Mouse (Mus musculus) neural tube, embryonic 13.5 days (tissue): Measurements from ENCODE around the gene Gm20388. TPM values are rescaled to one million over a fixed set of nuclear protein-coding genes. Genes with fewer than 3 reads are reported as not detected.

ENCODE experiments used
- ATAC-seq: fragments of 200-750 bp; cut with Nextera tagmentation; 2 replicates; pipeline ENCODE4 v1.8.0; 2017; ENCODE audit warnings: low read depth, mild to moderate bottlenecking, moderate TSS enrichment, moderate library complexity
- H3K27ac ChIP-seq: fragments of 300-500 bp; sonication (generic); replicated peaks from 2 replicates; pipeline ENCODE4 v1.5.1; 2015; ENCODE audit warnings: moderate library complexity, mild to moderate bottlenecking, inconsistent platforms
- H3K27me3 ChIP-seq: fragments of 300-500 bp; sonication (generic); 2 replicates; pipeline ENCODE4 v1.6.1; 2015; ENCODE audit warnings: mild to moderate bottlenecking, inconsistent platforms
- H3K36me3 ChIP-seq: fragments of 300-500 bp; sonication (generic); 2 replicates; pipeline ENCODE4 v1.6.1; 2015; ENCODE audit warnings: mild to moderate bottlenecking, inconsistent platforms
- H3K4me1 ChIP-seq: fragments of 300-500 bp; sonication (generic); replicated peaks from 2 replicates; pipeline ENCODE4 v1.6.1; 2015; ENCODE audit warnings: inconsistent platforms
- H3K4me2 ChIP-seq: fragments of 300-500 bp; sonication (generic); 2 replicates; pipeline ENCODE4 v1.6.1; 2015; ENCODE audit warnings: inconsistent platforms, mild to moderate bottlenecking, moderate library complexity
- H3K4me3 ChIP-seq: fragments of 300-500 bp; sonication (generic); 2 replicates; pipeline ENCODE4 v1.5.1; 2015; ENCODE audit warnings: mild to moderate bottlenecking, inconsistent platforms
- H3K9ac ChIP-seq: fragments of 300-500 bp; sonication (generic); 2 replicates; pipeline ENCODE4 v1.6.1; 2015; ENCODE audit warnings: moderate library complexity, mild to moderate bottlenecking, inconsistent platforms
- H3K9me3 ChIP-seq: fragments of 300-500 bp; sonication (generic); 2 replicates; pipeline ENCODE4 v1.6.1; 2016; ENCODE audit warnings: inconsistent platforms
- WGBS: fragments of 180-500 bp; shearing (Covaris S2); methylation state at CpG from one replicate; pipeline ENCODE4 v1.1.7; 2015; 5-methylcytosine and 5-hydroxymethylcytosine counted together
- polyA plus RNA-seq: library from polyadenylated mRNA; unstranded; fragments of >200 nt; fragmentation: Nextera tagmentation; extraction: Ambion mirVana; gene quantifications from 2 replicates; pipeline ENCODE4 v1.2.1, GENCODE M21; 2015

Gene Gm20388
- polyA plus RNA-seq, 1 experiment from 2014 or later: 0.27 TPM

DNA sequence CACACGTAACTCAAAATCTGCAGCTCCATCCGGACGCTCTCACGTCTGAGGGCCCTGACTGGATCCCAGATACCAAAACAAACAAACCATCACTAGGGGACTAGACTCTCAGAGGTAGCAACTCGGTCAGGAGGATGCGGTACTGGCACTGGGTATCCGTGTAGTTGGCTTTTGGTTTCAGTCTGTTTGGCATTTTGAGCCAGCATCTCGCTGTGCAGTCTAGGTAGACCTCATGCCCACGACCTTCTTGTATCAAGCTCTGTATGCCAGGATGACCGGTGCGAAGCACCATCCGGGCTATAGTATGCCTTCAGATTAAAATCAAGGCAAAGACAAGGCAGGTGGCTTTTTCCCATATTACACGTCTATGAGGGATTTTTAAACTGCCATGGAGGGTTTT, 3916.9 kb downstream of the Gm20388 start:
- ATAC-seq: no peak
- H3K4me3 ChIP-seq: no peak overlapping the region
- no peaks in the 10 kb centered on the region for H3K27me3 ChIP-seq
- H3K4me1 ChIP-seq: no peaks in the 10 kb centered on the region
- no peak overlapping the region for H3K27ac ChIP-seq
- no peak overlapping the region for H3K4me2 ChIP-seq
- peaks cover 86% of the 10 kb centered on the region for H3K36me3 ChIP-seq
- H3K9ac ChIP-seq: no peak overlapping the region
- H3K9me3 ChIP-seq: no peaks in the 10 kb centered on the region
- 93% methylated on average over 13 of the region's 13 CpGs for WGBS

DNA sequence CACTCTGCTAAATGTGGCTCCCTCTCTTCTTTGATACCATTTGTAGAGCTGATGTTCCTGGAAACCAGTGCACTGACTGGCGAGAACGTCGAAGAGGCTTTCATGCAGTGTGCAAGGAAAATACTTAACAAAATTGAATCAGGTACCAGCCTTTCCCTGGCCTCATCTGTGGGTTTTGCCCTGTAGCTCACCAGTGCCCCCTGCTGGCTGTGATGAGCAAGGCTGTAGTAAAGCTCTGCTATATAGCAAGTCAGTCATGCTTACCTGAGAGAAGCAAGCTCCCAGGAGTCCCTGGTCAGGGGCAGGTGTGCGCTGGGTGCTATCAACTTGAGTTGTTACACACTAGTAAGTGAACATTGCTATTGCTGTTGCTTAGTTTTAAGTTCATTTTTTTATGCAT, 3922.1 kb downstream of the Gm20388 start:
- Histone ChIP-seq H3K4me2 (no peak overlapping the region), H3K36me3 (peaks cover 97% of the 10 kb centered on the region), H3K4me3 (no peak overlapping the region), H3K9me3 (no peaks in the 10 kb centered on the region), H3K9ac (no peak overlapping the region), H3K27ac (no peak overlapping the region), H3K27me3 (no peaks in the 10 kb centered on the region), H3K4me1 (no peaks in the 10 kb centered on the region)
- no peak for ATAC-seq
- 95% methylated on average over 4 of the region's 4 CpGs for WGBS

DNA sequence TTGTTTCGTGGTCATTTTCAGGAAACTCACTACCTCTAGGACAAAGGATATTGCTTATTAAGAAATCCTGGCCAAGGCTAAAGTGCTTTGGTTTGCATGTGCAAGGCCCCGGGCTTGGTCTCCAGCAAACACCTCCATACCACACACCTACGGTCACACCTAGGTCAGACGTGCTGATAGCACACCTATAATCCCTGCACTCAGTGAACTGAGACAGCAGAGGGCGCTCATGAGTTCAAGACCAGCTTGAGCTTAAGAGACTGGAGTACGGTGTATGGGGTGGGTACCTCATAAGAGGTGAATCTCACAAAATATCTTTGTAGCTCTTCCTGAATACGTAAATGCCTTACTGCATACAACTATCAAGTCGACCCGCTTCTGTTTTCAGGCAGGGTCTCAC, 3924.8 kb downstream of the Gm20388 start:
- no peak overlapping the region for H3K4me3 ChIP-seq
- no peak overlapping the region for H3K4me2 ChIP-seq
- no peak overlapping the region for H3K9ac ChIP-seq
- ATAC-seq: no peak; the same call in 1 of the 2 replicates
- WGBS: 57% methylated on average over 9 of the region's 9 CpGs
- no peaks in the 10 kb centered on the region for H3K9me3 ChIP-seq
- peaks cover 72% of the 10 kb centered on the region for H3K36me3 ChIP-seq
- no peaks in the 10 kb centered on the region for H3K4me1 ChIP-seq
- H3K27me3 ChIP-seq: no peaks in the 10 kb centered on the region
- H3K27ac ChIP-seq: no peak overlapping the region

DNA sequence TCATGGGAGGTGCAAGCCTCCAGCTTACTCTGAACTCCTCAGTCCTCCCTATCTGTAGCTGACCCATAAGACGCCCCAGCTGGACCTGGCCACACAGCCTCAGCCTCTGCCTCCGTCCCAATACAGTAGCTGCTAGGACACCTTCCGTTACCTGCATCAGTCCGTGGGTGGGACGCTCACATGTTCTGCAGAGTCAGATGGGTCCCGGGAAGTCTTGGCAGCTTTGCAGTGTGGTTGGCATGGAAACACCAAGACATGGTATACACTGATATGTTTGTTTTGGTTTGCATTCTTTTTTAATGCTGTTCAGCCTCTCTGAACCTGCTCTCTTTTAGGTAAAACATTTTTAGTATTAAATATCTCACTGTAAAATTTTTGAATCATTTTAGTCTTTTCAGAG, 3925.7 kb downstream of the Gm20388 start:
- no peak overlapping the region for H3K4me3 ChIP-seq
- no peaks in the 10 kb centered on the region for H3K4me1 ChIP-seq
- no peak for ATAC-seq
- no peaks in the 10 kb centered on the region for H3K9me3 ChIP-seq
- H3K4me2 ChIP-seq: no peak overlapping the region
- H3K27ac ChIP-seq: no peak overlapping the region
- 91% methylated on average over 6 of the region's 6 CpGs for WGBS
- no peaks in the 10 kb centered on the region for H3K27me3 ChIP-seq
- no peak overlapping the region for H3K9ac ChIP-seq
- H3K36me3 ChIP-seq: peaks cover 65% of the 10 kb centered on the region

DNA sequence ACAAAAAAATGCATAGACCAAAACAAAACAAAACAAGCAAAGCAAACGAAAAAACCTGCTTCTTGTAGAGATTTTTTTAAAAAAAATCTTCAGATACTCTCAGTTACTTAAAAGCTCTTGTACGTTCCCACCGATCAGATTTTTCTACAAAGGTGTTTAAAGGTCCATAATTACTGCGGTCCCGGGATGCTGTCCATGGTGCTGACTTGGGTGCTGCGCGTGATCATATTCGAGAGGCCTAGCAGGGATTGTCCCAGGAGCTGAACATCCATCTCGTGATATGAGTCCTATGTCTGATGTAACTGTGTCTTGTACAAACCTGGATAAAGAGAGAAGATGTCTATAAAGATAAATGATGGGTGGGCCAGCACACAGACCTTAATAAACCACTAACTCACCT, 3927.9 kb downstream of the Gm20388 start:
- H3K4me1 ChIP-seq: no peaks in the 10 kb centered on the region
- no peak overlapping the region for H3K27ac ChIP-seq
- WGBS: 74% methylated on average over 9 of the region's 9 CpGs
- no peaks in the 10 kb centered on the region for H3K27me3 ChIP-seq
- H3K9ac ChIP-seq: no peak overlapping the region
- peaks cover 49% of the 10 kb centered on the region for H3K36me3 ChIP-seq
- no peaks in the 10 kb centered on the region for H3K9me3 ChIP-seq
- no peak for ATAC-seq
- no peak overlapping the region for H3K4me2 ChIP-seq
- no peak overlapping the region for H3K4me3 ChIP-seq

DNA sequence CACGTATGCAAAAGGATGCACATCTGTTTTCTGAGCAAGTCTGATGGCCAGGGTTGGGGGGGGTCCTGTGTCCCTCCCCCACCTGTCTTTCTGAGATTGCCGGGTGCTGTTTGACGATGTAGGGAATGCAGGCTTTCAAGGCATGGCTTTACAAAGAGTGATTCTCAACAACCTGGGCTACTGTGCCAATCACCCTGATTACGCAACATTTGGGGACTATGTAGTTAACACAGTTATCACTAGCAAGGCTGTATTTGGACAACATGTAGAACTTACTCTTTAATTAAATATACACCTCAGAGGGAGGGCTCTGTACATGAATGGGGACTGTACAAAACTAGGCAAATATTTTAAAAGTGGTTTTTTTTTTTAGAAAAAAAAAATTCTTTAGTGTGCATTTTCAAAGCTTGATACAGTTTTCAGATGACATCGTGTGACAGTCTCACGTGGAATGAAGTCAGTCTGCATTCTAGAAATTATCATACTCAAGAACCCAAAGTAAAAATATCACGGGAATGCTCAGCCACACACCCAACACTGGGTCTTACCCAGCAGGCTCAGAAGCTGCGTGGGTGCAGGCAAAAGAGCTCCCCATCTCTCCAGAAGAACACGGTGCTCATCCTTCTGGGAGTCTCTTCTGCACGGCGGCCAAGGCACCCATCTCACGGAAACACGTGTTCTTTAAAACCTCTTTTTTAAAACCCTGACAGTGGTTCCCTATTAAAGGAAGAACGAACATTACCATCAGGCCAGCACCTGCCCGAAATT, 3930.1 kb downstream of the Gm20388 start:
- no peak overlapping the region for H3K4me3 ChIP-seq
- 91% methylated on average over 15 of the region's 15 CpGs for WGBS
- peaks cover 27% of the 10 kb centered on the region for H3K36me3 ChIP-seq
- no peak for ATAC-seq
- no peaks in the 10 kb centered on the region for H3K9me3 ChIP-seq
- no peak overlapping the region for H3K4me2 ChIP-seq
- no peak overlapping the region for H3K9ac ChIP-seq
- no peaks in the 10 kb centered on the region for H3K4me1 ChIP-seq
- H3K27me3 ChIP-seq: no peaks in the 10 kb centered on the region
- no peak overlapping the region for H3K27ac ChIP-seq

DNA sequence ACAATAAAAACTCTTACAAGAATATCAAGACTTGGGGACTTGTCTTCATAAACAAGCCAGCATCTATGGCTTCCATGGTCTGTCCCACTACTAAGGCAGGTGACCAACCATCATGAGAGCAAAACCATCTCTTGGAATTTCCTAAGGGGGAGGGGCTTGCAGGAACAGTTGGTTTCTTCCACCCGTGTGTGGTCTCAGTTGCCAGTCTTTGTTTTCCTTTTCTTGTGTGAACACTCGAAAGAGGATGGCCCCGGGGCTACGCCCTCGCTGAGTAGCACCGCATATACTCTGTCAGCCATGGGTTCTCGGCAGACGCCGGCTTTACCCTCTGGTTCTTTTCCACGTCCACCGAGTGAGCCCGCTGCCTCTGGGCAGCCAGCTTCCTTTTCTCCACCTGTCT, 3931.4 kb downstream of the Gm20388 start:
- Histone ChIP-seq H3K9me3 (no peaks in the 10 kb centered on the region), H3K36me3 (peaks cover 15% of the 10 kb centered on the region), H3K4me2 (no peak overlapping the region), H3K9ac (no peak overlapping the region), H3K4me3 (no peak overlapping the region), H3K27me3 (no peaks in the 10 kb centered on the region), H3K27ac (no peak overlapping the region), H3K4me1 (no peaks in the 10 kb centered on the region)
- 90% methylated on average over 12 of the region's 12 CpGs for WGBS
- ATAC-seq: no peak

DNA sequence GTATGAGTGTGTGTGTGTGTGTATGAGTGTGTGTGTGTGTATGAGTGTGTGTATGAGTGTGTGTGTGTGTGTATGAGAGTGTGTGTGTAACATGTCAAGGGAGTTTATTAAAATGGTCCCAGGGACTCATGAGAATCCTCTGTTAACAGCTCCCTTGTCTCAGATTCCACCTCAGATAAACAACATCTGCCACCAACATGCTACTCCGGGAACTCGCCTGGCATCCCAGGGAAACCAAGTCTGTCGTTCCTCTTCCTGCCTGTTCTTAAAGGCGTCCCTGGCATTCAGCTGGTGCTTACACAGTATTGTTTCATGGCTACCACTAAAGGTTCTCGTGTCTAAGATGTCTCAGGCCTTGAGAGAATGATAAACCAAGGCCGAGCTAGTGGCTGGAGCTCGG, 3933.7 kb downstream of the Gm20388 start:
- Histone ChIP-seq H3K27me3 (no peaks in the 10 kb centered on the region), H3K4me3 (no peak overlapping the region), H3K36me3 (0 out of 2 replicates have a peak, but pooled peaks cover 6% of the 10 kb centered on the region), H3K27ac (no peak overlapping the region), H3K9ac (no peak overlapping the region), H3K4me1 (no peaks in the 10 kb centered on the region), H3K9me3 (no peaks in the 10 kb centered on the region), H3K4me2 (no peak overlapping the region)
- WGBS: 74% methylated on average over 7 of the region's 7 CpGs
- no peak for ATAC-seq

DNA sequence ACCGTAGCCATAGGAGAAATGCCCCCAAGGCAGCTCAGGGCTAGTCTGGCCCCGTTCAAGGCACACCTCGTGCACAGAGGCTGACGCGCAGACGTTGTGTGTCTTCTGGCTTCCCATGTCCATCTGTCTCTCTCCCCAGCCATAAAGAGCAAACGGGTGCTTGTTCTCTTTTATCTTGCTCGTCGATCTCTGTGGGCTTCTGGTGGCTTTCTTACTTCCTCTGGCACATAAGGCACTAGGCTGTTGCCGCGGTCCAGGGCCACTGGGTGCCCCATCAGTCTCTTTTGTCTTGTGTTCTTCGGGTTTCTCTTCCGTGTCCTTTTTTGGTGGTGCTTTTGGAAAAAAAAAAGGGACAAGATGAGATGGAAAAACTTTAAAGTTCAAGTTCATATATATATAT, 3934.5 kb downstream of the Gm20388 start:
- Histone ChIP-seq H3K4me2 (no peak overlapping the region), H3K4me1 (no peaks in the 10 kb centered on the region), H3K36me3 (0 out of 2 replicates have a peak, but pooled peaks cover 6% of the 10 kb centered on the region), H3K27ac (no peak overlapping the region), H3K4me3 (no peak overlapping the region), H3K9me3 (no peaks in the 10 kb centered on the region), H3K9ac (no peak overlapping the region), H3K27me3 (no peaks in the 10 kb centered on the region)
- 88% methylated on average over 13 of the region's 13 CpGs for WGBS
- no peak for ATAC-seq

DNA sequence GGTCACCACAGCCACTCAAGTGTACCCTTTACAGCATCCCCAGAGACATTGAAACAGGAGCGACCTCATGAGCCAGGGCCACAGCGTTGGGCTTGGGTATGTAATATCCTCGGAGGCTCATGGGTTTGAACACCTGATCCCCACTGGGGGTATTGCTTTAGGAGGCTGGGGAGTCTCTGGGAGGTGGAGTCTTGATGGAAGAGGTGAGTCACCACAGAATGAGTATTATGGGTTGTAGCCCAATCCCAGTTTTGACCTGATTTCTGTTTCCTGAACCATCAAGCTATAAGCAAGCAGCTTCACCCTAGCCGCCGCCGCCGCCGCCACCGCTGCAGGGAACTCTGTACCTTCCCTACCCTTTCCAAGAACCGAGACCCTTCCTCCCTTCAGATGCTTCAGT, 3935.3 kb downstream of the Gm20388 start:
- Histone ChIP-seq H3K4me3 (no peak overlapping the region), H3K27ac (no peak overlapping the region), H3K4me2 (no peak overlapping the region), H3K9ac (no peak overlapping the region), H3K9me3 (no peaks in the 10 kb centered on the region), H3K4me1 (no peaks in the 10 kb centered on the region), H3K36me3 (0 out of 2 replicates have a peak, but pooled peaks cover 6% of the 10 kb centered on the region), H3K27me3 (no peaks in the 10 kb centered on the region)
- 86% methylated on average over 10 of the region's 10 CpGs for WGBS
- no peak for ATAC-seq

DNA sequence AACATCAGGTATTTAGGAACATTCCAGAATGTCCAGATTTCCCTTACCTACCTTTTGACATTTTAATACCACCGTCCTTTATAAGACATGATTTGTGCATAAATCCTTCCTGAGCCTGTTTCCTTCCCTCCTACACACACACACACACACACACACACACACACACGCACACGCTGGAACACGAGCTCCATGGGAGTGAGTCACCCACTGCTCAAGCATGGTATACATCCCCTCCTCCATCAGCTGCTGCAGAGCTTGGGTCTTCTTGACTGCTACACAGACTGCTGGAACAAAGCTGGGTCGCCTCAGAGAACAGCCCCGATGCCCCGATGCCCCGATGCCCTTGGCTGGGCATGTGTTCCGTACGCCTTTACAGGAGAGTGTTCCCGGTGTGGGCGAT, 3935.9 kb downstream of the Gm20388 start:
- no peak for ATAC-seq
- H3K4me2 ChIP-seq: no peak overlapping the region
- no peaks in the 10 kb centered on the region for H3K27me3 ChIP-seq
- H3K9me3 ChIP-seq: no peaks in the 10 kb centered on the region
- H3K9ac ChIP-seq: no peak overlapping the region
- H3K4me3 ChIP-seq: no peak overlapping the region
- H3K36me3 ChIP-seq: 0 out of 2 replicates have a peak, but pooled peaks cover 3% of the 10 kb centered on the region
- no peaks in the 10 kb centered on the region for H3K4me1 ChIP-seq
- WGBS: 89% methylated on average over 12 of the region's 12 CpGs
- no peak overlapping the region for H3K27ac ChIP-seq

DNA sequence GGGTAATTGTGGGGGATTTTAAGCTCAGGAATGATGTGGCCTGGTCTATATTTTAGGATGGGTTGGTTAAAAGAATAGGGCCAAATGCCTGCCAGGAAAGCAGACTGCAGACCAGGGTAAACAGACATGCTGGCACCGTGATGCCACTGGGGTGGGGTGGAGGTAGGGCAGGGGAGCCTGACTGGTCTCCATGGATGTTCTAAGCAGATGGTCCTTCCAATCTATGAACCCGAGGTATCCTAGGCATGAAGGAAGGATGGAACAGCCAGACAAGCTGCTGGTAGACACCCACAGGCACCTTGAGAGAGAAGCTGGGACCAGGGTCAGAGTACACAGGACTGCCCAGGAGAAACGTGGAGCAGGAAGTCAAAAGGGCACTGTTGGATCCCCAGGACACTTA, 3936.9 kb downstream of the Gm20388 start:
- H3K27ac ChIP-seq: no peak overlapping the region
- H3K36me3 ChIP-seq: no peaks in the 10 kb centered on the region
- no peak overlapping the region for H3K4me3 ChIP-seq
- H3K4me1 ChIP-seq: no peaks in the 10 kb centered on the region
- no peak overlapping the region for H3K4me2 ChIP-seq
- H3K9me3 ChIP-seq: no peaks in the 10 kb centered on the region
- ATAC-seq: no peak
- H3K27me3 ChIP-seq: no peaks in the 10 kb centered on the region
- 66% methylated on average over 3 of the region's 3 CpGs for WGBS
- no peak overlapping the region for H3K9ac ChIP-seq

DNA sequence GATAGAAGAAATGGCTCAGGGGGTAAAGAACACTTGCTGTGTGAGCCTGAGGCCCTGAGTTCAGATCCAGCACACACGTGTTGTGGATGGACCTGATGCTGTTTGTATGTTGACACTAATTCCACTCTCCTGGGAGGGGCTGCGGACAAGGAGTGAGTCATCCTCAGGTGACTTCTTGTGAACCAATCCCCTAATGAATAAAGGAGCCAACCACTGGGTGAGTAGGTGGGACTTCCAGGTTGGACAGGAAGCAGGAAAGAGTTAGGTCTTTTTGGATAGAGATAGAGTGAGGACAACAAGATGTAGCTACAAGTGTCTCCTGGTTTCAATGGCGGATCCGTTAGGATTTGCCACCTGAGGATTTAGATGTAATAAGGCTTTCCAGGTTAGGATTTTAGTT, 3938.7 kb downstream of the Gm20388 start:
- no peaks in the 10 kb centered on the region for H3K9me3 ChIP-seq
- no peak overlapping the region for H3K27ac ChIP-seq
- no peaks in the 10 kb centered on the region for H3K4me1 ChIP-seq
- H3K4me3 ChIP-seq: no peak overlapping the region
- H3K9ac ChIP-seq: no peak overlapping the region
- H3K36me3 ChIP-seq: no peaks in the 10 kb centered on the region
- ATAC-seq: no peak
- WGBS: 88% methylated on average over 4 of the region's 4 CpGs
- H3K27me3 ChIP-seq: no peaks in the 10 kb centered on the region
- no peak overlapping the region for H3K4me2 ChIP-seq
